In genomic region chr7:17082766-17083165, GRCm38 (mm10) we compare ENCODE assay signal across 20 mouse cellular contexts. TPM values are rescaled to one million over a fixed set of nuclear protein-coding genes. Genes with fewer than 3 reads are reported as not detected.
A peak's percentile ranks its signal among the peaks of the same experiment; 100 is the strongest.
DNase-seq lines count a peak whose midpoint lies in the region; TF ChIP-seq lines count a peak whose summit lies in the region.
"Had no signal": no experiment of that assay in that cellular context is flagged by ENCODE, and none has a peak within 500 bp of the region (broad histone marks: within the 10 kb centered on the region; RNA-seq: fewer than 3 reads in every experiment).

No protein-coding gene starts in this region.

- no peaks in the 10 kb centered on the region for H3K27me3 ChIP-seq in cerebellum, adult 2 months (ENCODE audit: control insufficient read depth, insufficient read depth, low read length)
- no peaks in the 10 kb centered on the region for H3K27me3 ChIP-seq in myocyte (ENCODE audit: control insufficient read depth, insufficient read depth, insufficient read length)
- H3K27me3 ChIP-seq: forebrain, embryonic 13.5 days; intestine, embryonic 15.5 days had no signal

- TF ChIP-seq POLR2A in cerebellum, adult 2 months (IDR thresholded peaks at IDR 0.05; ENCODE audit: borderline replicate concordance, insufficient read depth, low read length): no peak
- no peak for TF ChIP-seq POLR2A in myocyte (IDR thresholded peaks at IDR 0.05; ENCODE audit: insufficient read length, low read depth)

- TF ChIP-seq CTCF in cerebellum, adult 2 months (IDR thresholded peaks at IDR 0.05; ENCODE audit: borderline replicate concordance, insufficient read depth, low read depth, low read length): no peak

- no peaks in the 10 kb centered on the region for H3K36me3 ChIP-seq in myocyte (ENCODE audit: control insufficient read depth, insufficient read depth)
- H3K36me3 ChIP-seq: forebrain, embryonic 10.5 days; hindbrain, embryonic 10.5 days; hindbrain, embryonic 13.5 days; intestine, embryonic 15.5 days had no signal

- H3K79me2 ChIP-seq in myocyte (ENCODE audit: control insufficient read depth, insufficient read depth): no peaks in the 10 kb centered on the region

- peak; percentile 59 to 64 for DNase-seq in cerebellum, adult 18-20 months
- no peak for DNase-seq in cerebellum, postnatal 4 days (ENCODE audit: low spot score in 2 of 2)
- DNase-seq in cerebellum, adult 2 months: peak in 1 of 2 experiments; percentile 77
- DNase-seq in cerebellum, adult 9-11 months: peak; percentile 77
- DNase-seq in kidney, postnatal 25 days: no peak
- DNase-seq in lung, postnatal 10 days: no peak
- DNase-seq: adrenal gland, adult 2 months; adrenal gland, postnatal 14 days; gastrocnemius, postnatal 10 days; gastrocnemius, postnatal 36 days; heart, postnatal 36 days; kidney, adult 11 months had no signal

- WGBS in cerebellum, adult 2 months: 8% methylated on average over 4 of the region's 4 CpGs

- H3K4me2 ChIP-seq in myocyte (ENCODE audit: low read depth): no peak overlapping the region
- H3K4me2 ChIP-seq: forebrain, embryonic 13.5 days; heart, embryonic 11.5 days; hindbrain, embryonic 13.5 days; intestine, embryonic 15.5 days had no signal

- H3K27ac ChIP-seq in cerebellum, adult 2 months (ENCODE audit: insufficient read depth, low read length): 0 out of 2 replicates have a peak overlapping the region, but pooled peaks have one; percentile 8
- H3K27ac ChIP-seq: forebrain, embryonic 10.5 days; forebrain, embryonic 13.5 days; hindbrain, embryonic 10.5 days; hindbrain, embryonic 13.5 days; intestine, embryonic 15.5 days had no signal

- H3K4me3 ChIP-seq in cerebellum, adult 2 months (replicated peaks; ENCODE audit: insufficient read depth, low read depth, low read length): no peak overlapping the region
- no peak overlapping the region for H3K4me3 ChIP-seq in myocyte
- H3K4me3 ChIP-seq: forebrain, embryonic 10.5 days; forebrain, embryonic 13.5 days; hindbrain, embryonic 10.5 days; hindbrain, embryonic 13.5 days; intestine, embryonic 15.5 days had no signal

- peaks cover 29% of the 10 kb centered on the region for H3K4me1 ChIP-seq in cerebellum, adult 2 months (ENCODE audit: control insufficient read depth, insufficient read depth, low read length)
- H3K4me1 ChIP-seq: forebrain, embryonic 10.5 days; forebrain, embryonic 13.5 days; hindbrain, embryonic 10.5 days; hindbrain, embryonic 13.5 days; intestine, embryonic 15.5 days had no signal

- H3ac ChIP-seq in myocyte (ENCODE audit: control insufficient read depth, insufficient read length): no peak overlapping the region

TF ChIP-seq in myocyte, 11 proteins besides CTCF, POLR2A, EP300 and RAD21:
- peak in 2 of 3 experiments; percentile 0 to 23 for TF ChIP-seq MYOD1 (IDR thresholded peaks at IDR 0.05; ENCODE audit: control insufficient read depth in 1 of 3, insufficient read length in 2 of 3, low read depth in 2 of 3)
- no peak for TF ChIP-seq USF1 (IDR thresholded peaks at IDR 0.05; ENCODE audit: low read depth)

RNA-seq across cellular contexts. Expression of gene Psg16, which starts 8.9 kb away (rescaled TPM):
- 20.8 and 22.0 TPM in 2 replicates for polyA plus RNA-seq in cerebellum, adult 2 months (2012; rRNA removed)
- not detected for polyA plus RNA-seq in myocyte (2012; fragmentation: generic; extraction: Trizol)
- polyA plus RNA-seq: C2C12 had no signal

RNA-seq across cellular contexts. Expression of gene Hif3a, which starts 20.5 kb away (rescaled TPM):
- polyA plus RNA-seq in cerebellum, adult 2 months (2012; rRNA removed): 2.1 and 4.2 TPM in 2 replicates
- 0.16 TPM for polyA plus RNA-seq in myocyte (2012; fragmentation: generic; extraction: Trizol)
- polyA plus RNA-seq: C2C12 had no signal

RNA-seq across cellular contexts. Expression of gene Ppp5c, which starts 55.0 kb away (rescaled TPM):
- 306 and 336 TPM in 2 replicates for polyA plus RNA-seq in cerebellum, adult 2 months (2012; rRNA removed)
- polyA plus RNA-seq in myocyte (2012; fragmentation: generic; extraction: Trizol): 126 TPM

Comparison
In these comparisons a context has a peak if more than half of its experiments do, and no peak if none do; other contexts are left out.
1. DNase-seq: peak in cerebellum, adult 18-20 months (2 of 2) and cerebellum, adult 9-11 months (single experiment); none in cerebellum, postnatal 4 days (0 of 2), kidney, postnatal 25 days (0 of 2) and lung, postnatal 10 days (single experiment).
2. RNA of gene Psg16, which starts 8.9 kb away (polyA plus RNA-seq): 20.8 to 22.0 TPM in cerebellum, adult 2 months; not detected in myocyte (single experiment); every median in the first group is over 10 times any median in the second.